Mouse (Mus musculus): ENCODE data around the gene Bcl9. TPM values are rescaled to one million over a fixed set of nuclear protein-coding genes. Genes with fewer than 3 reads are reported as not detected.
A peak's percentile ranks its signal among the peaks of the same experiment; 100 is the strongest.

Gene Bcl9
- polyA plus RNA-seq, 1 experiment from 2014 or later = 21.2 TPM

- Histone ChIP-seq H3K27ac (ENCODE audit: low read depth, low read length) (peak overlapping the region; percentile 46; the same call in 1 of the 2 replicates), H3K36me3 (ENCODE audit: control insufficient read depth, insufficient read depth) (no peaks in the 10 kb centered on the region), H3K4me3 (ENCODE audit: low read depth, low read length) (no peak overlapping the region), H3K9me3 (ENCODE audit: control insufficient read depth) (no peaks in the 10 kb centered on the region), H3K4me1 (replicated peaks; ENCODE audit: control insufficient read depth, insufficient read depth, low read length) (no peaks in the 10 kb centered on the region), H3K27me3 (replicated peaks; ENCODE audit: control insufficient read depth, insufficient read depth, low read length) (no peaks in the 10 kb centered on the region), H3K9ac (ENCODE audit: low read depth, low read length) (no peak overlapping the region), H3K4me2 (replicated peaks; ENCODE audit: low read depth) (0 out of 2 replicates have a peak overlapping the region, but pooled peaks have one; percentile 6)
- 43% methylated on average over 10 of the region's 10 CpGs for WGBS
- ATAC-seq = no peak
- no peak for TF ChIP-seq CTCF (IDR thresholded peaks at IDR 0.05; ENCODE audit: low read depth)
Observed at GRCm38 (mm10) chr3:97242629-97243167, 55.0 kb downstream of the Bcl9 start.

- Histone ChIP-seq H3K9me3 (ENCODE audit: control insufficient read depth) (no peaks in the 10 kb centered on the region), H3K27me3 (replicated peaks; ENCODE audit: control insufficient read depth, insufficient read depth, low read length) (no peaks in the 10 kb centered on the region), H3K9ac (ENCODE audit: low read depth, low read length) (no peak overlapping the region), H3K4me1 (replicated peaks; ENCODE audit: control insufficient read depth, insufficient read depth, low read length) (no peaks in the 10 kb centered on the region), H3K4me2 (replicated peaks; ENCODE audit: low read depth) (no peak overlapping the region), H3K27ac (ENCODE audit: low read depth, low read length) (no peak overlapping the region), H3K4me3 (ENCODE audit: low read depth, low read length) (no peak overlapping the region), H3K36me3 (ENCODE audit: control insufficient read depth, insufficient read depth) (no peaks in the 10 kb centered on the region)
- TF ChIP-seq CTCF (IDR thresholded peaks at IDR 0.05; ENCODE audit: low read depth) = no peak
- no peak for ATAC-seq
- 57% methylated on average over 6 of the region's 6 CpGs for WGBS
Observed at GRCm38 (mm10) chr3:97241826-97242225, 55.9 kb downstream of the Bcl9 start.

DNA sequence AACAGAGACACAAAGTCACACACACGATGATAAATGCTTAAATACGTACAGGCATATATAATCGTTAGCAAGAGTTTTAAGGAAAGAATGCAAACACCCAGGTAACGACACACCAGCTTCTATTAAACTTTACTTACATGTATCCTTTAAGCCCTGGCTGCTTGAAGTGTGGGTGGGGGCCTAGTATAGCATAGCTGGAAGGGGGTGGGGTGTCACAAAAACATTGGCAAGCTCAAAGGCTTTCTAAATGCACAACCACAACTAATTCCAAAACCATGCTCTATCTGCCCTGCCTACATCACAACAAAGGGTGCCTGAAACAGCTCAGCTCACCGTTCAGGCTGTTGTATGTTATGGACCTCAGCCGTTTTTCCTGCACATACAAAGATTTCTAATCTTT, 57.9 kb downstream of the Bcl9 start:
- Histone ChIP-seq H3K27me3 (replicated peaks; ENCODE audit: control insufficient read depth, insufficient read depth, low read length) (no peaks in the 10 kb centered on the region), H3K9me3 (ENCODE audit: control insufficient read depth) (no peaks in the 10 kb centered on the region), H3K36me3 (ENCODE audit: control insufficient read depth, insufficient read depth) (no peaks in the 10 kb centered on the region), H3K4me2 (replicated peaks; ENCODE audit: low read depth) (no peak overlapping the region), H3K9ac (ENCODE audit: low read depth, low read length) (no peak overlapping the region), H3K4me3 (ENCODE audit: low read depth, low read length) (no peak overlapping the region), H3K27ac (ENCODE audit: low read depth, low read length) (no peak overlapping the region), H3K4me1 (replicated peaks; ENCODE audit: control insufficient read depth, insufficient read depth, low read length) (no peaks in the 10 kb centered on the region)
- ATAC-seq = no peak
- TF ChIP-seq CTCF (IDR thresholded peaks at IDR 0.05; ENCODE audit: low read depth) = no peak
- WGBS = 93% methylated on average over 6 of the region's 6 CpGs

GRCm38 (mm10) chr3:97239316-97239715, 58.4 kb downstream of the Bcl9 start:
- TF ChIP-seq CTCF (IDR thresholded peaks at IDR 0.05; ENCODE audit: low read depth) = no peak
- H3K4me3 ChIP-seq (ENCODE audit: low read depth, low read length) = no peak overlapping the region
- H3K9me3 ChIP-seq (ENCODE audit: control insufficient read depth) = no peaks in the 10 kb centered on the region
- H3K27ac ChIP-seq (ENCODE audit: low read depth, low read length) = no peak overlapping the region
- H3K36me3 ChIP-seq (ENCODE audit: control insufficient read depth, insufficient read depth) = no peaks in the 10 kb centered on the region
- no peak overlapping the region for H3K9ac ChIP-seq (ENCODE audit: low read depth, low read length)
- 86% methylated on average over 5 of the region's 5 CpGs for WGBS
- no peaks in the 10 kb centered on the region for H3K27me3 ChIP-seq (replicated peaks; ENCODE audit: control insufficient read depth, insufficient read depth, low read length)
- no peak for ATAC-seq
- no peaks in the 10 kb centered on the region for H3K4me1 ChIP-seq (replicated peaks; ENCODE audit: control insufficient read depth, insufficient read depth, low read length)
- H3K4me2 ChIP-seq (replicated peaks; ENCODE audit: low read depth) = no peak overlapping the region

GRCm38 (mm10) chr3:97238521-97238920, 59.2 kb downstream of the Bcl9 start:
- H3K9me3 ChIP-seq (ENCODE audit: control insufficient read depth) = no peaks in the 10 kb centered on the region
- no peak for TF ChIP-seq CTCF (IDR thresholded peaks at IDR 0.05; ENCODE audit: low read depth)
- H3K4me2 ChIP-seq (replicated peaks; ENCODE audit: low read depth) = no peak overlapping the region
- H3K4me3 ChIP-seq (ENCODE audit: low read depth, low read length) = no peak overlapping the region
- WGBS = 79% methylated on average over 2 of the region's 2 CpGs
- H3K27me3 ChIP-seq (replicated peaks; ENCODE audit: control insufficient read depth, insufficient read depth, low read length) = no peaks in the 10 kb centered on the region
- no peak for ATAC-seq
- no peaks in the 10 kb centered on the region for H3K4me1 ChIP-seq (replicated peaks; ENCODE audit: control insufficient read depth, insufficient read depth, low read length)
- no peak overlapping the region for H3K9ac ChIP-seq (ENCODE audit: low read depth, low read length)
- no peak overlapping the region for H3K27ac ChIP-seq (ENCODE audit: low read depth, low read length)
- no peaks in the 10 kb centered on the region for H3K36me3 ChIP-seq (ENCODE audit: control insufficient read depth, insufficient read depth)

DNA sequence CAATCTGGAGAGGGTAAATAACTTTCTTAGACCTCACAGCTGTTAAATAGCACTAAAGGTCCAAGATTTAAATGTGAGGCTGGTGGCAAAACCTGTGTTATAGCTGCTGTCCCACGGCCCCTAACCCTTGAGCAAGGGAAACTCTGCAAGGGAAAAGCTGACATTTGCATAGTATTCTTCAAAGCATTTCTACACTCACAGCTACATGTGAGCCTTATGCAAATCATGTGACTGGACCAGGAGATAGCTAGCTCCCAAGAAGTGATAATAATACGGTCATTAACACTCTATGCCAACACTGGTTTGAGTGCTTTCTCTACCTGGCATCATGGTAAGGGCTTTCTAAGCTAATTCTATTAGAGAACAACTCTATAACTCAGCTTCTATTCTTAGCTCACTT, 60.3 kb downstream of the Bcl9 start:
- no peaks in the 10 kb centered on the region for H3K9me3 ChIP-seq (ENCODE audit: control insufficient read depth)
- no peak for TF ChIP-seq CTCF (IDR thresholded peaks at IDR 0.05; ENCODE audit: low read depth)
- no peaks in the 10 kb centered on the region for H3K27me3 ChIP-seq (replicated peaks; ENCODE audit: control insufficient read depth, insufficient read depth, low read length)
- no peaks in the 10 kb centered on the region; the same call in 1 of the 2 replicates for H3K4me1 ChIP-seq (replicated peaks; ENCODE audit: control insufficient read depth, insufficient read depth, low read length)
- 67% methylated on average over 2 of the region's 2 CpGs for WGBS
- no peak overlapping the region for H3K4me3 ChIP-seq (ENCODE audit: low read depth, low read length)
- H3K27ac ChIP-seq (ENCODE audit: low read depth, low read length) = no peak overlapping the region
- no peaks in the 10 kb centered on the region for H3K36me3 ChIP-seq (ENCODE audit: control insufficient read depth, insufficient read depth)
- no peak for ATAC-seq
- no peak overlapping the region for H3K4me2 ChIP-seq (replicated peaks; ENCODE audit: low read depth)
- no peak overlapping the region for H3K9ac ChIP-seq (ENCODE audit: low read depth, low read length)

DNA sequence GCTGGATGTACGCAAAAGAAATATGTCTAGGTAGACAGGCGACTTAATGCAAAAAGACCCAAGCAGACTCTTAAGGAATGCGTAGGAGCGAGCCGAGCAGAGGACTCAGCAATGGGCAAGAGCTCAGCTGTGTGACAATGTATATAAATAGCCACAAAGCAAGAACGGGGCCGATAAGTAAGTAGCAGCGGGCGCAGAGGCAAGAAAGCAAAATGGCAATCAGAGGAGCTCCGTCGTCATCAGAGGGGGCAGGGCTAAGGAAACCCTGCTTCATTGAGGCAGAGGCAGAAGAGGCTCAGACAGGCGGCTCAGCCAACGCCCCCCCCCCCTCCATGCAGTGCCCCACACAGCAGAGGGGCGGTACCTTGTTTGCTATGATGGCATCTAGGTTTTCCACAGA, 62.9 kb downstream of the Bcl9 start:
- Histone ChIP-seq H3K27ac (ENCODE audit: low read depth, low read length) (no peak overlapping the region), H3K4me2 (replicated peaks; ENCODE audit: low read depth) (no peak overlapping the region), H3K4me1 (replicated peaks; ENCODE audit: control insufficient read depth, insufficient read depth, low read length) (no peaks in the 10 kb centered on the region; the same call in 1 of the 2 replicates), H3K4me3 (ENCODE audit: low read depth, low read length) (no peak overlapping the region), H3K9me3 (ENCODE audit: control insufficient read depth) (no peaks in the 10 kb centered on the region), H3K27me3 (replicated peaks; ENCODE audit: control insufficient read depth, insufficient read depth, low read length) (no peaks in the 10 kb centered on the region), H3K36me3 (ENCODE audit: control insufficient read depth, insufficient read depth) (no peaks in the 10 kb centered on the region), H3K9ac (ENCODE audit: low read depth, low read length) (no peak overlapping the region)
- WGBS = 94% methylated on average over 14 of the region's 14 CpGs
- ATAC-seq = no peak
- TF ChIP-seq CTCF (IDR thresholded peaks at IDR 0.05; ENCODE audit: low read depth) = no peak

All from intestine, postnatal 0 days (tissue).